Mouse (Mus musculus) midbrain, embryonic 15.5 days (tissue): Measurements from ENCODE around the gene Tep1. TPM values are rescaled to one million over a fixed set of nuclear protein-coding genes. Genes with fewer than 3 reads are reported as not detected.
"Not testable (repeated sequence)": the region's sequence is repeated elsewhere in the genome, so short reads cannot be mapped to it uniquely, and the experiment has no call there.

ENCODE experiments used
- ATAC-seq: fragments of 200-750 bp; cut with Nextera tagmentation; replicated peaks from 2 replicates; pipeline ENCODE4 v1.8.0; 2017; ENCODE audit warnings: moderate TSS enrichment
- H3K27ac ChIP-seq: fragments of 300-500 bp; sonication (generic); 2 replicates; pipeline ENCODE4 v1.5.1; 2015; ENCODE audit warnings: mild to moderate bottlenecking, inconsistent platforms
- H3K27me3 ChIP-seq: fragments of 300-500 bp; sonication (generic); replicated peaks from 2 replicates; pipeline ENCODE4 v1.6.1; 2015; ENCODE audit warnings: inconsistent platforms
- H3K36me3 ChIP-seq: fragments of 300-500 bp; sonication (generic); replicated peaks from 2 replicates; pipeline ENCODE4 v1.6.1; 2015; ENCODE audit warnings: inconsistent platforms
- H3K4me1 ChIP-seq: fragments of 300-500 bp; sonication (generic); 2 replicates; pipeline ENCODE4 v1.6.1; 2015; ENCODE audit warnings: inconsistent platforms
- H3K4me2 ChIP-seq: fragments of 300-500 bp; sonication (generic); 2 replicates; pipeline ENCODE4 v1.6.1; 2015; ENCODE audit warnings: inconsistent platforms, mild to moderate bottlenecking, moderate library complexity
- H3K4me3 ChIP-seq: fragments of 300-500 bp; sonication (generic); 2 replicates; pipeline ENCODE4 v1.5.1; 2015; ENCODE audit warnings: mild to moderate bottlenecking, inconsistent platforms
- H3K9ac ChIP-seq: fragments of 300-500 bp; sonication (generic); 2 replicates; pipeline ENCODE4 v1.6.1; 2015; ENCODE audit warnings: mild to moderate bottlenecking, inconsistent platforms
- H3K9me3 ChIP-seq: fragments of 300-500 bp; sonication (generic); 2 replicates; pipeline ENCODE4 v1.6.1; 2016; ENCODE audit warnings: inconsistent platforms
- WGBS: fragments of 180-500 bp; shearing (Covaris S2); methylation state at CpG from one replicate; pipeline ENCODE4 v1.1.7; 2015; ENCODE audit warnings: mixed read lengths; 5-methylcytosine and 5-hydroxymethylcytosine counted together
- polyA plus RNA-seq: library from polyadenylated mRNA; unstranded; fragments of >200 nt; fragmentation: Nextera tagmentation; extraction: Ambion mirVana; gene quantifications from 2 replicates; pipeline ENCODE4 v1.2.1, GENCODE M21; 2015

The Tep1 gene
- polyA plus RNA-seq, 1 experiment from 2014 or later, result 2.6 TPM

DNA sequence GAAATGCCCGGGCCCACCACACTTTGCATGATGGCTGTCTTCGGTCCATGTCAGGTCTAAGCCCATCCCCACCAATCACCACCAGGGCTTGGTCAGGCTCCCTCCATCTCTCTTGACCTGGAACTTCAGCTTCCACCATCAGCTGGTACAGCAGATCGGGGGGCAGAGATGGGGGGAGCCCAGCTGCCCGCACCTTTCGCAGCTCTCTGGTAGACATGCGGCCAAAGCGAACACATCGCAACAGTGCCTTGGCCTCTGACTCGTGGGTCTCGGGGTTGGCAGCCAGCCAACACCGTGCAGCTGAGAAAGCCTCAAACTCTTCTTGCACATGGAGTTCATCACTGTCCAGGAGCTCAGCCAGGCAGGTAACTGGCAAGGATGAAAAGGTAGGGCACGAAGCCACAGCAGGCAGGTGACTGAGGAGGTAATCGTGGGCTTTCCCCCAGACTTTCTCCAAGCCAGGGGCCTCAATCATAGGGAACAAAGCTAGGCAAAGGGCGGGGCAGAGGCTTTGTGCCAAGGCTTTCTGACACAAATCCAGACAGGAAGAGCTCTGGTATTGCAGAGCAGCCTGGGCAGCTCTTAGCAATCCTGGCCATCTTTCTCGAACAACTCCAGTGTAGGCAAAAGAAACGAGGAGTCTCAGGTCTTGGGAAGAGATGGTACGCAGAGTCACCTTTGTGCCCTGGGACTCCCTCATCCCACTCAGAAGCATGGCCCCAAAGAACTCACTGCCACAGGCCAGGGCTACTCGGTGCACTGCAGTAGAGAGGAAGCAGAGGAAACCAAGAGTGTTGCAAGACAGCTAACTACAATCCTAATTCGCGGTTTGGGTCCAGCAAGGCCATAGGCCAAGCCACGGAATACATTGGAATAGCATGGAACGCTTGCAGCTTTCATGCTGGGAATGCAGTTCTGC, 22.4 kb upstream of the Tep1 start:
- H3K9me3 ChIP-seq, result no peaks in the 10 kb centered on the region
- 85% methylated on average over 22 of the region's 22 CpGs for WGBS
- 0 out of 2 replicates have a peak, but pooled peaks cover 2% of the 10 kb centered on the region for H3K27me3 ChIP-seq
- H3K36me3 ChIP-seq, result no peaks in the 10 kb centered on the region
- no peak overlapping the region for H3K9ac ChIP-seq
- H3K4me3 ChIP-seq, result no peak overlapping the region
- H3K4me1 ChIP-seq, result peaks cover 16% of the 10 kb centered on the region
- no peak for ATAC-seq
- H3K4me2 ChIP-seq, result no peak overlapping the region
- no peak overlapping the region for H3K27ac ChIP-seq

DNA sequence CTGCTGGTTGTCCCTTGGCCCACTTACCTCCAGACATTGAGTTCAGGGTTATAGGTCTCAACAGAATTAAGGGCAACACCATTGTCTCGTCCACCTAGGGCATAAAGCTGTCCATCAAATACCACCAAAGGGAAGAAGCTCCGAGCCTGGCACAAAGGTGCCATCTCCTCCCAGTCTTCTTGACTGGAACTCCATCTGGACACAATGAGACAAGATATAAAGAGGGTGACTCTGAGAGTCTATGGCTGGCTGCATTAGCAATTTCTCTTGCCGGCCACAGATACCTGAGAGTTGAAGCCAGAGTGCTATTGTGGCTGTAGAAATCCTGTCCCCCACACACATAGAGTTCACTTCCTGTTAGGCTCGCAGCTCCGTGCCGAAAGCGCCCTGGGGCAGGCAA, 21.7 kb upstream of the Tep1 start:
- Histone ChIP-seq H3K9ac (no peak overlapping the region), H3K27me3 (0 out of 2 replicates have a peak, but pooled peaks cover 2% of the 10 kb centered on the region), H3K9me3 (no peaks in the 10 kb centered on the region), H3K4me2 (no peak overlapping the region), H3K27ac (no peak overlapping the region), H3K36me3 (no peaks in the 10 kb centered on the region), H3K4me3 (no peak overlapping the region), H3K4me1 (peaks cover 12% of the 10 kb centered on the region)
- ATAC-seq, result no peak
- WGBS, result 87% methylated on average over 7 of the region's 7 CpGs

DNA sequence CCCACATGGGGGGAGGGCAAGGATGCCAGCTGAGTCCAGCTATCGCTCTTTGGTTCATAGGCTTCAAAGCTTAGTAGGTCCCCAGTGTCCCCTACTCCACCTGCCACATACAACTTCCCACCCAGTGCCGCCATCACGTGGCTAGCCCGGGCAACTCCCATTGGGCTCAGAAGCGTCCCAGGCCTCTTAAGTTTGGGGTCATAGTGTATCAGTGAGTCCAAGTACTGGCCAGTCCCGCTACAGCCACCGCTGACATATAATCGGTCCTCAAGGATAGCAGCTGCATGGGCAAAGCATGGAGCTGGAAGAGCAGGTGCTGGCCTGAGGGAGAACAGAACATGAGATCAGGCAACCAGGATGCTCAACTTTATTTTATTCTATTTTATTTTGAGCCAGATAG, 21.3 kb upstream of the Tep1 start:
- no peak overlapping the region for H3K4me3 ChIP-seq
- no peak for ATAC-seq
- no peak overlapping the region for H3K9ac ChIP-seq
- no peaks in the 10 kb centered on the region for H3K36me3 ChIP-seq
- 92% methylated on average over 8 of the region's 8 CpGs for WGBS
- no peaks in the 10 kb centered on the region for H3K9me3 ChIP-seq
- no peak overlapping the region for H3K27ac ChIP-seq
- peaks cover 9% of the 10 kb centered on the region for H3K4me1 ChIP-seq
- no peak overlapping the region for H3K4me2 ChIP-seq
- H3K27me3 ChIP-seq, result 0 out of 2 replicates have a peak, but pooled peaks cover 2% of the 10 kb centered on the region

DNA sequence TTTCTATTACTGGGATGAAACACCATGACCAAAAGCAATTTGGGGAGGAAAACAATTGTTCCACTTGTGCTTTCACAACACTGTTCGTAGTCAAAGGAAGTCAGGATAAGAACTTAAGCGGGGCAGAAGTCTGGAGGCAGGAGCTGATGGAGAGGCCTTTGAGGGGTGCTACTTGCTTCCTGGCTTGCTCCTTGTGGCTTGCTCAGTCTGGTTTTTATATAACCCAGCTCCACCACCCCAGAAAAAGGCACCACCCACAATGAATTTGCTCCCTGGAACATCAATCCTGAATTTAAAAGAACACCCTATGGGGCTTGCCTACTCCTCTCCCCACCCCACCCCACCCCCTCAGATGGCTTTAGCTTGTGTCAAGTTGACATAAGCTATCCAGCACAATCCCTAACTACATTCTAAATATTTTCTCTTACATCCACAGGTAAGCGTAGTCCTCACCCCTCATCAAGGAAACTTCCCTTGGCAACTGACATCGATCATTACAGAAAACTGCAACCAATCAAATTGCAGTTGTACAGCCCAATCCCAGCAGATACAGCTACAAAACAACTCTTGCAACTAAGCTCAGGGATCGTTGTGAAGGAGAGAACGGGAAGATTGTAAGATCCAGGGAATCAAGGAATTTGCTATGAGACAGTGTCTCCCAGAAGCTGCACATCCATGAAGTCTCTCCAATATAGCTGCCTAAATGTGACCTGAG, 6.0 kb upstream of the Tep1 start:
- 89% methylated on average over 6 of the region's 6 CpGs for WGBS
- Histone ChIP-seq H3K9ac (no peak overlapping the region), H3K4me2 (no peak overlapping the region), H3K9me3 (no peaks in the 10 kb centered on the region), H3K36me3 (no peaks in the 10 kb centered on the region), H3K4me3 (no peak overlapping the region), H3K27me3 (no peaks in the 10 kb centered on the region), H3K4me1 (no peaks in the 10 kb centered on the region), H3K27ac (no peak overlapping the region)
- no peak for ATAC-seq

DNA sequence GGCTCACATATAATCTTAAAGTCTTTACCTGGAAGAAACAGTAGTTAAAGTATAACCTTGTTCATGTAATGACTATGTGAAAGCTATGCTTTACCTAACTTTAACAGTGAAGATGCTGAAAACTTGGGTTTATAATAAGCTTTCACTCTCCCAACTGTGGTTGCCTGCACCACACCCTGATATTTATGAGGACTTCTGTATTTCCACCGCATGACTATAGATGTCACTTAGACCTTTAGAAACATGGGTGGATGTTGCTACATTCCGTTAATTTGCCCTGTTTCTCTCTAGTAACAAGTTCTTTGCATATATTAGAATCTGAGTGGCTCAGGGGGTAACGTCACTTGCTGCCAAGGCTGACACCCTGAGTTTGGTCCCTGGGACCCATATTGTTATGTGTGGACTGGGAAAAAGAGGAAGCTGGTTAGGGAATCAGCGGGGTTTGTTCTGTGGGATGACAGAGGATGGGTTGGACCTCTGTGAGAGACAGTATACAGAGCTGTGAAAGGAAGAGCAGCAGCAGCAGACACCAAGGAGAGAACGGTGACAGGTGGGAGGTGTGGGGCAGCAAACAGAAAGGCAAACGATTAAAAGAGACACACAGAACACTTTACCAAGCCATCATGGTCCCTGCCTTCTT, 5.4 kb upstream of the Tep1 start:
- 81% methylated on average over 6 of the region's 6 CpGs for WGBS
- no peak for ATAC-seq
- Histone ChIP-seq H3K9me3 (no peaks in the 10 kb centered on the region), H3K4me1 (peaks cover 2% of the 10 kb centered on the region; the same call in 1 of the 2 replicates), H3K9ac (no peak overlapping the region), H3K36me3 (no peaks in the 10 kb centered on the region), H3K4me2 (no peak overlapping the region), H3K4me3 (no peak overlapping the region), H3K27me3 (no peaks in the 10 kb centered on the region), H3K27ac (no peak overlapping the region)

DNA sequence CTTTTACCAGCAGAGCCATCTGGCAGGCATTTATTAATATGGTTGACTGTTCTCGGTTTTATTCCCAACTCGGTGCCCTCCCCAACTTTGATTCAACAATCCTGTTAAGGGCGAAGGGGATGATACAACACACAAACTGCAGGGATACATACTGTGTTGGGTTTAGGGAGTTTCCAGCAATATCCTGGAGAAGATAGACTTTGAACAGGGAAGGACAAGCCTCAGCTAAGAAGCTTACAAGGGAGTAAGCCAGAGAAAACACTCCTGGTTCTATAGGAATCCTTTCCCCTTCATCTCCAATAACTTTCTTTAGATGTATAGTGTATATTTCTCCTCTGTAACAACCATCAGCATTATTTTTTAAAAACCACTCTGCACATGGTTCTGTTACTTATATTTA, 4.8 kb upstream of the Tep1 start:
- Histone ChIP-seq H3K36me3 (no peaks in the 10 kb centered on the region), H3K4me2 (no peak overlapping the region), H3K9ac (no peak overlapping the region), H3K4me1 (peaks cover 4% of the 10 kb centered on the region; the same call in 1 of the 2 replicates), H3K27me3 (no peaks in the 10 kb centered on the region), H3K9me3 (no peaks in the 10 kb centered on the region), H3K4me3 (no peak overlapping the region), H3K27ac (no peak overlapping the region)
- ATAC-seq, result no peak
- WGBS, result 89% methylated on average over 3 of the region's 3 CpGs

DNA sequence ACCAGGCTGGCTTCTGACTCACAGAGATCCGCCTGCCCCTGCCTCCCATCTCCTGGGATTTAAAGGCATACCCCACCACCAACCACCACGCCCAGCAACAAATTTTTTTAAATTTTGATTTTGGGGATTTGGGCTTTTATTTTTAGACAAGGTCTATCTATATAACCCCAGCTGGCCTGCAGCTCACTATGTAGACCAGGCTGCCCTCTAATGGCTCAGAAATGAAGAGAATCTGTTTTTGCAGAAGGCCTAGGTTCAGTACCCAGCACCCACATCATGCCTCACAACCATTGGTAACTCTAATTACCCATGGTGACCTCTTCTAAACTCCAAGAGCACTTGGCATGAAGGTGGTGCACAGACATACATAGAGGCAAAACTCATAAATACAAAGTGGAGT, 924 bp upstream of the Tep1 start:
- Histone ChIP-seq H3K27me3 (no peaks in the 10 kb centered on the region), H3K4me3 (no peak overlapping the region), H3K9ac (no peak overlapping the region), H3K4me1 (peaks cover 4% of the 10 kb centered on the region; the same call in 1 of the 2 replicates), H3K9me3 (no peaks in the 10 kb centered on the region), H3K4me2 (peak overlapping the region; percentile 64), H3K36me3 (no peaks in the 10 kb centered on the region), H3K27ac (no peak overlapping the region)
- no peak for ATAC-seq
- 91% methylated on average over 2 of the region's 2 CpGs for WGBS

DNA sequence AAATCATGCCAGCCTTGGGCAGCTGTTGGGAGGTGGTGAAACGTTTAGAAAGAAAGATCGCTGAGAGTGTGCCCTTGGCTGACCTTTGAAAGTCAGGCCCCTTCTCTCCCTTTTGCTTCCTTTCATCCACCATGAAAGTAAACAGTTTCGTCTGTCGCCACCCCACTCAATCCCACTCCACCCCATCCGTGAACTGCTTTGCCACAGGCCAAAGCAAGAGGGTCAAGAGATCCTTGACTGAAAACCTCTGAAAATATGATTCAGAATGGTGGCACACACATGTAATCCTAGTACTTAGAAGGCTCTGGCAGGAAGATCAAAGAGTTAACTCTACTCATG, 414 bp upstream of the Tep1 start:
- Histone ChIP-seq H3K9me3 (no peaks in the 10 kb centered on the region), H3K4me3 (peak overlapping the region; percentile 47), H3K4me1 (peaks cover 4% of the 10 kb centered on the region; the same call in 1 of the 2 replicates), H3K4me2 (peak overlapping the region; percentile 64), H3K27me3 (no peaks in the 10 kb centered on the region), H3K36me3 (no peaks in the 10 kb centered on the region), H3K9ac (peak overlapping the region; percentile 41), H3K27ac (0 out of 2 replicates have a peak overlapping the region, but pooled peaks have one; percentile 60)
- WGBS, result 22% methylated on average over 5 of the region's 5 CpGs
- no peak; the same call in 1 of the 2 replicates for ATAC-seq

DNA sequence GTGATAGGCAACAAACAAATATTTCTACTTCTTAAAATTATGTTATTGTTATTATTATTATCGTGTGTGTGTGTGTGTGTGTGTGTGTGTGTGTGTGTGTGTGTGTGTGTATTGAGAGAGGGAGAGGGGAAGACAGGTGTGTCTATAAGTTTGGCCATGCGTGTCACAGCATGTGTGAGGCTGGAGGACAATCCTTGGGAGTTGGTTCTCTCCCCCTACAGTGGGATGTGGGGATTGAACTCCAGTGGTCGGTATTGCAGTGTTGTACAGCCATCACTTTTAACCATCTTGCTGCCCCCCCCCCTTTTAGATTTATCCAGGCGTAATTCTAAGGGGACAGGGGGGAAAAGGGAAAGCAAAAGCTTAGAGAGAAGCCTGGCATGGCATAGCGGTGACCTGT, 1.7 kb downstream of the Tep1 start:
- H3K4me2 ChIP-seq, result no peak overlapping the region
- no peak overlapping the region for H3K27ac ChIP-seq
- 94% methylated on average over 5 of the region's 5 CpGs for WGBS
- no peaks in the 10 kb centered on the region for H3K36me3 ChIP-seq
- no peaks in the 10 kb centered on the region for H3K27me3 ChIP-seq
- no peak overlapping the region for H3K9ac ChIP-seq
- no peak overlapping the region for H3K4me3 ChIP-seq
- no peaks in the 10 kb centered on the region for H3K9me3 ChIP-seq
- peaks cover 4% of the 10 kb centered on the region; the same call in 1 of the 2 replicates for H3K4me1 ChIP-seq
- ATAC-seq, result no peak

DNA sequence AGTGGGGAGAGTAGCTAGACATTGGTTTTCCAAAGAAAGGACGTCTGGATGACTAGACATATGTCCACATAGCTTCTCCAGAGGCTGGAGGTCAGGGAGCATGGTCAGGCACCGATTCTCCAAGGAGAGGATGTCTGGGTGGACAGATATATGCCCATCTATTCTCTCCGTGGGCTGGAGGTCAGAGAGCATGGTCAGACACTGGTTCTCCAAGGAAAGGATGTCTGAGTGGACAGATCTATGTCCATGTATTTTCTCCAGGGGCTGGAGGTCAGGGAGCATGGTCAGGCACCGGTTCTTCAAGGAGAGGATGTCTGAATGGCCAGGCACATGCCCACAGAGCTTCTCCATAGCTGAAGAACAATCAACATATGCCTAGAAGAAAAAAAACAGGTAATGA, 2.1 kb downstream of the Tep1 start:
- no peak for ATAC-seq
- 87% methylated on average over 4 of the region's 4 CpGs for WGBS
- H3K4me3 ChIP-seq, result no peak overlapping the region
- no peaks in the 10 kb centered on the region for H3K9me3 ChIP-seq
- peaks cover 4% of the 10 kb centered on the region; the same call in 1 of the 2 replicates for H3K4me1 ChIP-seq
- no peaks in the 10 kb centered on the region for H3K36me3 ChIP-seq
- no peak overlapping the region for H3K27ac ChIP-seq
- H3K27me3 ChIP-seq, result no peaks in the 10 kb centered on the region
- H3K4me2 ChIP-seq, result no peak overlapping the region
- no peak overlapping the region for H3K9ac ChIP-seq

DNA sequence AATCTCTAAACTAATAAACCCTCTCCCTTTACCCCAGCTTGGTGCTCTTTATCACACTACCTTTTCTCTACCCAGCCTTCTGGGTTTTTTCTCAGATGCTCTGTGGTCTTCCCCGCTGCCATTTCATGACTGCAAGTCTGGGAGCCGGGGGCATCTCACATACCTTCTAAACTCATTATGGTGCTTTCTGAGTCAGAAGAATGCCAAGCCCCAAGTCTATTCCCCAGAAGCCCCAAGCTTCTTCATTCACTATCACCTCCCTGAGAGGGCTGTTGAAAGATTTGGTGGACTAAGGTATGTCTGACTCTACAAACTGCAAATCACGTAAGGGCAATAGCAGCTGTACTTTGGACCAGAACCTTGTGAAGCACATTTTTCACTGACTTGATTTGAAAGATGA, 3.4 kb downstream of the Tep1 start:
- ATAC-seq, result no peak
- no peak overlapping the region for H3K27ac ChIP-seq
- H3K4me2 ChIP-seq, result no peak overlapping the region
- H3K27me3 ChIP-seq, result no peaks in the 10 kb centered on the region
- H3K36me3 ChIP-seq, result no peaks in the 10 kb centered on the region
- H3K9ac ChIP-seq, result no peak overlapping the region
- H3K9me3 ChIP-seq, result no peaks in the 10 kb centered on the region
- peaks cover 4% of the 10 kb centered on the region; the same call in 1 of the 2 replicates for H3K4me1 ChIP-seq
- no peak overlapping the region for H3K4me3 ChIP-seq
- WGBS, result 97% methylated on average over 3 of the region's 3 CpGs

DNA sequence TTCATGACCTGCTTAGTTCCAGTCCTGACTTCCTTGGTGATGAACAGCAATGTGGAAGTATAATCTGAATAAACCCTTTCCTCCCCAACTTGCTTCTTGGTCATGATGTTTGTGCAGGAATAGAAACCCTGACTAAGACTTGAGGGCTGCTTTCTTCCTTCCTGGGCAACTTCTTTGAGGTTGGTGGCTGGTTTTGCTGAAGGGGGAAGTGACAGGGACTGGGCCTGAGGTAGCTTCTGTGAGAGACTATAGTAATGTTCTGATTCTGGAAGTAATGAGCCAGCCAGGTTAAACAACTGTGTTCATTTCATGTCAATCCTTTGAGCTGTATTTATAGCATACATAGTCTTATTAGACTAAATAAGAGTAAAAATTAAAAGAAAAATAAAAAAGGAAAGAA, 5.4 kb downstream of the Tep1 start:
- H3K9me3 ChIP-seq, H3K4me1 ChIP-seq, H3K27me3 ChIP-seq, H3K9ac ChIP-seq, H3K27ac ChIP-seq, H3K4me2 ChIP-seq, ATAC-seq, H3K4me3 ChIP-seq, H3K36me3 ChIP-seq: not testable (repeated sequence)
